Mouse (Mus musculus) WW6 (cell line): ENCODE measurements around the gene Sh2b1.
"Not testable (repeated sequence)": the region's sequence is repeated elsewhere in the genome, so short reads cannot be mapped to it uniquely, and the experiment has no call there.

Experiments used
- DNase-seq: peaks from one replicate; pipeline ENCODE4 v3.0.0-alpha.2; 2013; ENCODE audit warnings: low read depth, low spot score

Sh2b1 gene

GRCm38 (mm10) chr7:126474993-126475581, at the start of gene Sh2b1:
Sh2b1 (minus strand) TSS chr7:126475424.
- peak; percentile 89 for DNase-seq

- DNase-seq: no peak
Observed at GRCm38 (mm10) chr7:126523316-126523715, 48.1 kb upstream of the Sh2b1 start.

GRCm38 (mm10) chr7:126519513-126519912, 44.3 kb upstream of the Sh2b1 start:
- DNase-seq: no peak

- no peak for DNase-seq
Observed at GRCm38 (mm10) chr7:126518261-126518941, 43.2 kb upstream of the Sh2b1 start.

GRCm38 (mm10) chr7:126511287-126511686, 36.1 kb upstream of the Sh2b1 start:
- DNase-seq: no peak

- no peak for DNase-seq
Observed at GRCm38 (mm10) chr7:126507126-126507778, 32.0 kb upstream of the Sh2b1 start.

GRCm38 (mm10) chr7:126504913-126505312, 29.7 kb upstream of the Sh2b1 start:
- DNase-seq: no peak

GRCm38 (mm10) chr7:126503273-126503878, 28.2 kb upstream of the Sh2b1 start, which contains the start of gene Atxn2l:
Atxn2l (minus strand) TSS chr7:126503437.
- peak; percentile 98 for DNase-seq

- no peak for DNase-seq
Observed at GRCm38 (mm10) chr7:126502751-126503150, 27.5 kb upstream of the Sh2b1 start.

GRCm38 (mm10) chr7:126502023-126502741, 27.0 kb upstream of the Sh2b1 start:
- DNase-seq: peak; percentile 91

GRCm38 (mm10) chr7:126501684-126502022, 26.4 kb upstream of the Sh2b1 start:
- DNase-seq: no peak

GRCm38 (mm10) chr7:126499416-126499815, 24.2 kb upstream of the Sh2b1 start:
- no peak for DNase-seq

- no peak for DNase-seq
Observed at GRCm38 (mm10) chr7:126497966-126498365, 22.7 kb upstream of the Sh2b1 start.

- DNase-seq: no peak
Observed at GRCm38 (mm10) chr7:126496475-126496874, 21.3 kb upstream of the Sh2b1 start.

GRCm38 (mm10) chr7:126494120-126494519, 18.9 kb upstream of the Sh2b1 start:
- DNase-seq: no peak

GRCm38 (mm10) chr7:126491973-126492372, 16.7 kb upstream of the Sh2b1 start:
- DNase-seq: no peak

GRCm38 (mm10) chr7:126491005-126491404, 15.8 kb upstream of the Sh2b1 start:
- no peak for DNase-seq

GRCm38 (mm10) chr7:126487617-126488385, 12.6 kb upstream of the Sh2b1 start:
- DNase-seq: not testable (repeated sequence)

- peak; percentile 80 for DNase-seq
Observed at GRCm38 (mm10) chr7:126487052-126487483, 11.8 kb upstream of the Sh2b1 start, which contains the start of gene Tufm. Tufm (plus strand) TSS chr7:126487361.

- DNase-seq: peak; percentile 81
Observed at GRCm38 (mm10) chr7:126482392-126482871, 7.2 kb upstream of the Sh2b1 start.

GRCm38 (mm10) chr7:126481699-126482098, 6.5 kb upstream of the Sh2b1 start:
- DNase-seq: no peak
